Mouse (Mus musculus): ENCODE results near the gene Selenov.
A peak's percentile ranks its signal among the peaks of the same experiment; 100 is the strongest.

DNA sequence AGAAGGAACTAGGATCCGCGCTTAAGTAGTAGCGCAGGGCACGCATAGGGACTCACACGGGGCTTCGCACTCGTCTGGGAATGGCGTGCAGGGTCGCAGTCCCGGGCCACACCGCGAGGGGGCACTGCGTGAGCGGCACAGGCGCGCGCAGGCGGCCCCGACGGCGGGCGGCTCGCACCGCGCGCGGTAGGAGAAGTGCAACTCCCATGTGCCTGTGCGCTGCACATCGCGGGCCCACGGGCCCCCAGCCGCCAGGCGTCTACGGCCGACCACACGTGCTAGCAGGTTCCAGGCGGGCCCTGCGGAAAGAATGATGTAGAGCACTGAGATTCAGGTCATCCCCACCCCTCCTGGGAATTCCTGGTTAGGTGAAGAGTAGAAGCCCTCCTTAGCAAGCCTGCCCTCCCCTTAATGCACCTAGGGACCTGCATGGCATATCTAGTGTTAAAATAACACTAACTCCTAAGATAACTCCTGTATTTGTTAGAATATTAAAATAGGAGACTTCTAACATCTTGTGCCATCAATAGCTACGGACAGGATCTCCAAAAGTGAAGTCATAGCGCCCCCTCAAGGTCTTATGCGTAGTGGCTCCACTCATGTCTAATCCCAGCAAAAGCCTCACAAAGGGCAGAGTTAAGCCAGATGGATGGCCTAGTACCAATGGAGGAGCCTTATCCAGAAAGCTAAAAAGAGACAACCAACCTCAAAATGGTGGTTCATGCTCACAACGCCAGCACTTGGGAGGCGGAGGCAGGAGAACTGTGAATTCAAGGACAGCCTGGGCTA is 8.0 kb upstream of the Selenov start:
- peak; percentile 63 for TF ChIP-seq CTCF (IDR thresholded peaks at IDR 0.05; ENCODE audit: low read depth)
- no peak for TF ChIP-seq EP300 (IDR thresholded peaks at IDR 0.05; ENCODE audit: low read depth)
